Mouse (Mus musculus): Measurements from ENCODE around the gene Fbxw27.
A peak's percentile ranks its signal among the peaks of the same experiment; 100 is the strongest.
"Not testable (repeated sequence)": the region's sequence is repeated elsewhere in the genome, so short reads cannot be mapped to it uniquely, and the experiment has no call there.

The Fbxw27 gene

DNA sequence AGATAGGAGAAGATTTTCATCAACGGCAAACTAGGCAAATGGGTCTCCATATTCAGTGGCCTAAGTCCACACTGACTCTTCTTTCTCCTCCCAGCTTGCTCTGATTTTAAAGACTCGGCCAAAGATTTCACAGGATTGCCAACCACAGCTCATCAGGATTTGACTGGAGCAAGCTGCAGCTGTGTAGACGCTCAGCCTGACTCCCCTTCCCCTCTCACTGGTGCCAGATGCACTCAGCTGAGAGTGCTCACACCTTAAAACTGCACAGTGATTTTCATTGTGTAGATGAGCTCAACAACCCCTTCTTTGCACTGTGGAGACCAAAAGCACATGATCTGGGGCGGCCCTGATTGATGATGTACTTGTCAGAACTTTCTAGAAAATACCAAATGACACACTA is at the start of gene Fbxw27:
Gene Fbxw27, minus strand, starts transcription at position 101 of the 400 bp plus-strand sequence.
- DNase-seq (ENCODE audit: low read depth, low spot score): not testable (repeated sequence)

DNA sequence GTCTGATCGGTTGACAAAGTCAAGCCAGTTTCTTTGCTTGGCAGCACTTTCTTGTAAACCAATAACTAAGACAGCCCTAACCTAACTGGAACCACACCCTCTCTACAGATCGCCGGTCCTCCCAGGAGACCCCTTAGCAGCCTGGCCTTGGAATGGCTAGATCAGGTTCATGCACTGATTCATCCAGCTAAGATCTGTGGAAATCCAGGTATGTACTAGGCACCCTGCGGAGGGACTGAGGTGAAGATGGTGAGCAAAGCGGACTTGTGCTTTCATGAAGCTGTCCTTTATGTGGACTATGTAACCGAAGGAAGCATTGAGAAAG is 42.6 kb upstream of the Fbxw27 start:
- no peak for DNase-seq (ENCODE audit: low read depth, low spot score)

DNA sequence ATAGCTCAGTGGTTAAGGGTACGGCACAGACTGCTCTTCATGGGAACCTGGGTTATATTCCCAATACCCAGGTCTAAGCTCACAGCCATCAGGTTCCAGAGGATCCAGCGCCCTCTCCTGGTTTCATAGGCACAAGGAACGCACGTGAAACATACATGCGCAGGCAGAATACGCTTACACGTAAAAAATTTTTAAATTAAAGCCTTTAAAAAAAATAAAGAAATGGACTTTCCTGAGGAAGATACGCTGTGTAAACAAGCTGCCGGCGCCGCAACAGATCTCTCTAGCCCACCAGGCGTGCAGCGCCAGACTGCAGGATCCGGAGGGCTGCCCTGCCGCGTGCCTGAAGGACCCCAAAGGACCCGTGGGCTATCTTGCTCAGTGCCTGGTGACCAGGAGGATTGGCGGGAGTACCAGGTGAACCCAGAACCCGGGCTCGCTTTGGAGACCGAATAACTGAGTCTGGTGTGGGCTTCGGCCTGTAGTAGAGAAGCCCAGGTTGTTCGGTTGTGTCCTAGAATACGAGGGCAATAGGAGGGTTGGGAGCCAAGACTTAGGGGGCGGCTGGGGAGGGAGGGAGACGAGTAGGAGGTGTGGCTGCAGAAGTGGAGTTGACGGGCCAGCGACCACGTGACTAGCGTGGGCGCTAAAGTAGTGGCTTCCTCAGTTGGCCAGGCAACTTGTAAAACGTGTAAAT is 42.1 kb upstream of the Fbxw27 start, which contains the start of gene Nme6:
Gene Nme6, plus strand, starts transcription at position 359 of the 697 bp plus-strand sequence.
- DNase-seq (ENCODE audit: low read depth, low spot score): peak; percentile 87

DNA sequence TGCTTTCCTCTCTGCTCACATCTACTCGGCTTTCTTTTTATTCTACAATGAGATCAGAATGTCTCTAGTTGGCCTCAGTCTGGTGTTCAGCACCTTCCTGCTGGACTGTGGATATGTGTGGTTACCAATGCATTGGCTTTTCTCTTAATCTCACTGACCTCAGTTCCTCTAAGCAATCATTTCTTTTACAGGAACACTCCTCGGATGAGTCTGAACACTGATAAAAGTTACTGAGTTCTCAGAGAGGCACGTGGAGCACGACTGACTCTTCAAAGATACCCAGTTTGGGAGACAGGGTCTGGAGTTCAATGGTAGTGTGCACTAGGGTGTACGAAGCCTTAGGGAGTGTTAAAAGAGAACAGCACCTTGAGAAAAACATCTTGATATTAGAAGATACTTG is 35.7 kb upstream of the Fbxw27 start:
- no peak for DNase-seq (ENCODE audit: low read depth, low spot score)

DNA sequence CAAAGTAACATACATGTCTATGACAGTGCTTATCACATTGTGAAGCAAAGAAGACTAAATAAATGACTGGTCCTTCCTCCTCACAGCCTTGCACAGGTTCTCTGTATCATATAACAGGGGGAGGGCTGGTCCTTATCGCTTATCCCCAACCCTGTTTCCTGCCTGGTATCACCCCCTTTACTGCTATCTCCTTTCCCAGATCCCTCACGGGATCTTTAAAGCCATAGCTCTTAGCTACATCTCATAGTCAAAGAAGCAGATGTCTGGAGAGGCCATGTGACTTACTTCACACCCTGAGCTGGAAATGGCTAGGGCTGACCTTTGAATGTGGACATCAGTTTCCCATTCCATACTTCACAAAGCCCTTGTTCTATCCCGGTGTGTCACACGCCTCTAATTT is 35.3 kb upstream of the Fbxw27 start:
- DNase-seq (ENCODE audit: low read depth, low spot score): no peak

DNA sequence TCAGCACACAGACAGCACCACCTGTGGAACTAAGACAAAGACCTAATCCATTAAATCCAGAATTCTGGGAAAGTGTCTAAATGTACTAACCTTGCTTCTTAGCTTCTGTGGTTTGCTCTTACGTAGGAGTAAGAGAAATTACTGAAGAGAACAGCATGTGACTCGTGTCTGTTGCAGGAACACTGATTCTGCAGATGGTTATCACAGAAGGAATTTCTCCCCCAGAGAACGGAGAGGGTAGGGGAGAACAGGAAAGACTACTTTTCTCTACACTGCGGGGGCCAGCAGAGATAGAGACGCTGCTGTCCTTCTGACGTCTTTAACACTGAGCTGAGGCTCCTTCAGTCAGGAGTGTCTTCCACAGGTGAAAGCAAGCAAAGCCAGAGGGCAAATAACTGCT is 25.9 kb upstream of the Fbxw27 start:
- no peak for DNase-seq (ENCODE audit: low read depth, low spot score)

DNA sequence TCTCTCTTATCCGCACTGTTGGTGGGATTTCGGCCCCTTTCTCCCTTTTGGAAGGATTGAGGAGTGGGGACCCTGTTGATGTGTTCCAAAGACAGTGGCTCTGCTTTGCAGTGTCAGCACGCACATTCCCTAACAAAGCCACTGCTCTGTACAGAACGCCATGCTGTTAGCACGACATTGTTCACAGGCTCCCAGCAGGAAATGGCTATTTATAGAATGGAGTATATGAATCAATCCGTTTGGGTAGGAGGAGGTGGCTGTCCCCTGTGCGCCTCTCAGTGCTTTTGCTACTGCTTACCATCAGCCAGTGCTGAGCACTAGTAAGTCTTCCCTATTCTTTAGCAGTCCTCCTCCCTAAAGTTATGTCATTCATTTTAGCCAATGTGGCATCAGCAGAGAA is 23.0 kb upstream of the Fbxw27 start:
- DNase-seq (ENCODE audit: low read depth, low spot score): peak; percentile 17

DNA sequence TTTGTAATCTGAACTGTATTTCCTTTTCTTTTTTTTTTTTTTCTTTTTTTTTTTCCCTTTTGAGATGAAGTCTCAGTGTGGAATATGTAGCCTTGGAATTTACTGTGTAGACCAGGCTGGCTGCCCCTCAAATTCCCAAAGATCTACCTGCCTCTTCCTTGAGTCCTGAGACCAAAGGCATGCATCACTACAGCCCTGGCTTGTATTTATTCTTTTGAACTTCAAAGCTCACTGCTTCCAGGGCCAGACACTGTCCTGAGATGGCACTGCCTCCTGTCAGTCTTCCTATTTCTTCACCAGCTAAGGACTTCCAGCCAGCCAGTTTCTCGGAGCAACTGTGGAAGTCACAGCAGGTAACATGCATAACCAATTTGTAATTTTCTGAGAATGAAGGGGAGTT is 21.5 kb upstream of the Fbxw27 start, which contains the start of gene Spink8:
Gene Spink8, plus strand, starts transcription at position 301 of the 400 bp plus-strand sequence.
- DNase-seq (ENCODE audit: low read depth, low spot score): no peak

DNA sequence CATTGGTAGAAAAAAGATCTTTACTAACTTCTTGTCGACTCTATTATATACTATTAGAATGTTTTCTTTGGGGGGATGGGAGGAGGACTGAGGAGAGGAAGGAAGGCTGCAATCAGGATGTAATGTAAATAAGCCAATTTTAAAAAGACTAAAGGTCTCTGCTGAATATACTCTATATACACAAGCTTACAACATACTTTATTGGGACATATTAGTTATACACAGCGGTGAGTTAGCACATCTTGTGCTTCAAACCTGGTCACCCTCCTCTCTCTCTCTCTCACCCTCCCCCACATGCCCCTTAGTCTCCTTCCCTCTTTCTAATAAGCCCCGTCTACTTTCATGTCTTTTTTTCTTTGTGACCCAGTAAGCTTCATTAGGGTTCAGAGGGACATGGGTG is 17.4 kb upstream of the Fbxw27 start:
- DNase-seq (ENCODE audit: low read depth, low spot score): no peak

DNA sequence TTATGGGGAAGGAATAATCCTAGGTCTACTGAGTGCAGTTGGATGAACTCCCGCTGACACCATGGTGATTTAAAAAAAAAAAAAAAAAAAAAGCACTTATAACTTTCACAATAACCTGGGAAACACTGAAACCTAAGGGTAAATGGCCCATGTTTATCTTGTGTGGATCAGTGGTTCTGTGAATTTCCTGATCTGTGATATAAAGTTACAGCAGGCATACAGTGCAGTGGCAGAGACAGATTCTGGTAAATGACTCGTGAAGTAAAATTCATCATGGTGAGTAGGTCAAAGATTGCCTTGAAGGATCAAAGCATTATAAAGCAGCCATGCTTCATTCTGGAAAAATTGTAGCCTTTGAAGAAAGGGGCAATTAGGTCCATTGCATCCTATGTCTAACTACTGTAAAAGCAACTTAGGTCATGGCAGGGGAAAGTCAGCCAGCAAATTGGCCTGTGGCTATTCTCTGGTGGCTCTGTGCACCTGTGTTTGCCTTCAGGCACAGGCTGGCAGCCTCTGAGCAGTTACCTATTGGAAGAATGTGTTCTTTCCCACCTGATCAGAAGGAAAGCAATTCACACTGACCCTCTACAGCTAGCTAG is 16.3 kb upstream of the Fbxw27 start:
- DNase-seq (ENCODE audit: low read depth, low spot score): no peak

DNA sequence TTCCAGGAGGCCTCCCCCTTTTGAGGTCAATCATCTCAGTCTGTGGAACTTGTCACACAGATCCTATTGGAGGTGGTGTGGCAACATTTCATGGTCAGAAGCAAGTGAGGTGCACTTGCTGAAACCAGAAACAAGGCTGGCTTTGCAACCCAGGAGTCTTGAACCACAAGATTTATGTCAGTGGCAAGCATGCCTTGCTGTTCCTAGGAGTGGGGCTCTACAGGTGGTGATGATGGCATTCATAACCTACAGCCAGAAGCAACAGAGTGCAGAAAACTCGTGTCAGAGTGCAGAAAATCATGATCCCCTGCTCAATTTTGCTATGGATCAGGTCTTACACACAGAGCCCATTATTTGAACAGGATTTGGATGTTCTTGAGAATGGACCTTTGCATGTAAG is 15.8 kb upstream of the Fbxw27 start:
- DNase-seq (ENCODE audit: low read depth, low spot score): no peak

DNA sequence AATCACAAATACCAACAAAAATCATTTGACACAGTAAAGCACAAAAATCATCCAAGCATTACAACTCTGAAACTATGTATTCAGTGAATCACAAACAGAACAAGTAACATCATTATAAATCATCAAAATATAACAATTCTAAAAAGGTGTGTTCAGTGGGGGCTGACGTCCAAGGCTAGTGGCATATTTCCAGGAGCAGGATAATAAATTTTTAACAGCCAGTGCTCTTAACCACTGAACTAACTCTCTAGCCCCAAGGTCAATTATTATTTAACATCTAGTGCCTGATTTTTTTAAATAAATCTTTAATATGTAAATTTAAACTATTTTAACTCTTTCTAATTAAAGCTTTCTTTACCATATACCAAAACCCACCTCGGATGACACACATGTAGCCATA is 15.1 kb upstream of the Fbxw27 start:
- not testable (repeated sequence) for DNase-seq (ENCODE audit: low read depth, low spot score)

DNA sequence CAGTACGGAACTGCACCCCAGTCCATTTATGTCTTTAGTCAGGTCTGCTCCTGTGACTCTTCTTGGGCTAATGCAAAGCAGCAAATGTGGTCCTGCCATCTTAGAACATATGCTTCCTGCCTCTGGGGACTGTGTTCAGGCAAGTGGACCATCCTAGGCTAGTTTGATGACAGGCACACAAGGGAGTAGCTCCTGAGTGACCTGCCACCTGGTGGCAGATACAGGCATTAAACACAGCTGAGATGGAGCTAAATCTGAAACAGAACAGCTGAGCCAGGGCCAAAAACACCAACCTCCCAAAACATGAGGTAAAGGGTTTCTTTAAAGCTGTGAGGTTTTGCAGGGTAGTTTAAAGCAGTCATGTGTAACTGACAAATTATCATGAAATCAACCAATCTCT is 7.6 kb upstream of the Fbxw27 start:
- peak; percentile 39 for DNase-seq (ENCODE audit: low read depth, low spot score)

DNA sequence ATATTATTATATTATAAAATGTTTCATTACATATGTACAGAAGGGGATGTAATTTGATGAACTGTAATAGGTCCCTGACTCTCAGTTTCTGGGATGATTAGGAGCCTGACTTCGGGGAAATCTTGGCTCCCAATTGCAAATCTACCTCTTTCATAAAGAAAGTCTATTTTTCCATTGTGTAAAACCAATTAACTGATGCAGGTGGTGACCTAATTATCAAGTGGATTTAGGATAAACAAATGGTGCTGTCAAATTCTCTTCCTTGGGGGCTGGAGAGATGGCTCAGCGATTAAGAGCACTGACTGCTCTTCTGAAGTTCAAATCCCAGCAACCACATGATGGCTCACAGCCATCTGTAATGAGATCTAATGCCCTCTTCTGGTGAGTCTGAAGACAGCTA is 5.3 kb upstream of the Fbxw27 start:
- DNase-seq (ENCODE audit: low read depth, low spot score): no peak

DNA sequence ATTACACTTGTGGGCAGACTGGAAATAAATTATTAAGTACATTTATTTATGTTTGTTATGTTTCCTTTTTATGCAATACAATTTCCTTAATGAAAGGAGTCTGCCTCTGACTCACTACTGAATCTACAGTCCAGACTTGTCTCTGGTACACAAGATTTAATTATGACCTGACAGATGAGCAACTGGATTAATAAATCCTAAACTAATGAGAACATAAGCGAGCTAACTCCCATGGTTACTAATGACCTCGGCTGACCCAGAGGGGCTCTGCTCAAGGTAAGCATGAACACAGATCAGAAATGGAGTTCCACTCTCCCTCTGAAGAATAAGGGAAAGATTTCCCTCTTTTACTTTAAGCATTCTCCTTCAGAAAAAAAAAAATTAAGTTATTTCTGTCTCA is 4.8 kb upstream of the Fbxw27 start:
- no peak for DNase-seq (ENCODE audit: low read depth, low spot score)

DNA sequence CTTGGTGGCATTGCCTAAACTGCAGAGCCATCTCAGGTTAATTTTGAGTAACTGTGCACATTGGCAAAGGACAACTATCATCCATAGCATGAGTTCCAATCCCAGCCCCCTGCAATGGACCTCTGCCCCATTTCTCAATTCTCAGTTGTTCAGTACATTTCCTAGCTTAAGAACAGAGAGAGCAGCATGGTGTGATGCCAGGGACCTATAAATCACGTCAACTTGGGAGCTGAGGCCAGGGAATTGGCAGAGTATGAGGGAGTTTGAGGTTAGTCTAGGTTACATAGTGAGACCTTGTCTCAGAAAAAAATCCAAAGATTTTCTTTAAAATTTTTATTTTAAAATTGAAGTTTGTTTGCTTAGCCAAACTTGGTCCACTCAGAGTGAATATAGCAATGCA is 23.6 kb downstream of the Fbxw27 start:
- DNase-seq (ENCODE audit: low read depth, low spot score): not testable (repeated sequence)

DNA sequence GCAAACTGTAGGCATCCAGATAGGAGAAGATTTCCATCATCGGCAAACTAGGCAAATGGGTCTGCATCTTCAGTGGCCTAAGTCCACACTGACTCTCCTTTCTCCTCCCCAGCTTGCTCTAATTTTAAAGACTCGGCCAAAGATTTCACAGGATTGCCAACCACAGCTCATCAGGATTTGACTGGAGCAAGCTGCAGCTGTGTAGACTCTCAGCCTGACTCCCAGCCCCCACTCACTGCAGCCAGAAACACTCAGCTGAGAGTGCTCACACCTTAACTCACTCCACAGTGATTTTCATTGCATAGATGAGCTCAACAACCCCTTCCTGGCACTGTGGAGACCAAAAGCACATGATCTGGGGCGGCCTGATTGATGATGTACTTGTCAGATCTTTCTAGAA is 44.5 kb downstream of the Fbxw27 start, which contains the start of gene Fbxw26:
Gene Fbxw26, minus strand, starts transcription at position 101 of the 400 bp plus-strand sequence.
- not testable (repeated sequence) for DNase-seq (ENCODE audit: low read depth, low spot score)
